In the genomic region with DNA sequence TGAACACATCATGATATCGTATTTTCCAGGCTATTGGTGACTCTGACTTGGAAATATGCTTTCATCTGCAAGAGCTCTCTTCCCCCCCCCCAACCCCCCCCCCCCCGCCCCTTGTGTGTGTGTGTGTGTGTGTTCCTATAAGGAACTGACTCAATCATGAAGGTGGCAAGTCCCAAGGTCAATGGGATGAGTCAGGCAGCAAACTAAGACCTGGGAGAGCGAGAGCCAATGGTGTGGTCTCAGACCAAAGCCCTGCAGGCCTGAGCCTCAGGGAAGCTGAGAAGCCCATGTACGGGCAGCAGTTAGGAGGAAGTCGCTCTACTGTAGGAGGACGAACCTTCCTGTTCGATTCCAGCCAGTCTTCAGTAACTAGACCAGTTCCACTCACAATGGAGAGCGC, we compare ENCODE assay signal across 13 mouse cellular contexts.
"Had no signal": no experiment of that assay in that cellular context is flagged by ENCODE, and none has a peak within 500 bp of the region (broad histone marks: within the 10 kb centered on the region; RNA-seq: fewer than 3 reads in every experiment).

No protein-coding gene starts in this region.

- H3K9ac ChIP-seq: limb, embryonic 12.5 days; liver, embryonic 13.5 days; liver, postnatal 0 days; lung, embryonic 15.5 days; midbrain, embryonic 13.5 days; stomach, embryonic 15.5 days had no signal

- H3K9me3 ChIP-seq: limb, embryonic 12.5 days; liver, embryonic 13.5 days; lung, embryonic 15.5 days; midbrain, embryonic 13.5 days; stomach, embryonic 15.5 days had no signal

- DNase-seq: kidney, adult 9 months; kidney, postnatal 4 days; liver; liver, embryonic 13.5 days; liver, postnatal 0 days; right cerebral cortex, postnatal 14 days; thymus, postnatal 4 days had no signal

- ATAC-seq: liver, postnatal 0 days; midbrain, embryonic 13.5 days had no signal

- H3K4me3 ChIP-seq: left cerebral cortex, adult 2 months; limb, embryonic 12.5 days; liver, embryonic 13.5 days; lung, embryonic 15.5 days; midbrain, embryonic 13.5 days; stomach, embryonic 15.5 days had no signal

- H3K36me3 ChIP-seq: limb, embryonic 12.5 days; liver, embryonic 13.5 days; lung, embryonic 15.5 days; midbrain, embryonic 13.5 days; stomach, embryonic 15.5 days had no signal

- H3K27ac ChIP-seq: kidney, postnatal 0 days; left cerebral cortex, adult 2 months; limb, embryonic 12.5 days; liver, embryonic 13.5 days; lung, embryonic 15.5 days; midbrain, embryonic 13.5 days; stomach, embryonic 15.5 days had no signal

- H3K4me2 ChIP-seq: limb, embryonic 12.5 days; liver, embryonic 13.5 days; lung, embryonic 15.5 days; midbrain, embryonic 13.5 days; stomach, embryonic 15.5 days had no signal

- H3K27me3 ChIP-seq: limb, embryonic 12.5 days; lung, embryonic 15.5 days; midbrain, embryonic 13.5 days; stomach, embryonic 15.5 days had no signal

- H3K4me1 ChIP-seq: liver, embryonic 13.5 days had no signal
